Mouse (Mus musculus): ENCODE measurements around the gene Hdac7. TPM values are rescaled to one million over a fixed set of nuclear protein-coding genes. Genes with fewer than 3 reads are reported as not detected.

The Hdac7 gene
- polyA plus RNA-seq, 1 experiment from 2014 or later = 7.8 TPM

GRCm38 (mm10) chr15:97745331-97745730, 99.0 kb downstream of the Hdac7 start:
- H3K4me1 ChIP-seq (replicated peaks; ENCODE audit: control insufficient read depth, insufficient read depth, low read length) = no peaks in the 10 kb centered on the region
- no peaks in the 10 kb centered on the region for H3K9me3 ChIP-seq (ENCODE audit: control insufficient read depth)
- no peak overlapping the region for H3K4me2 ChIP-seq (replicated peaks; ENCODE audit: low read depth)
- ATAC-seq = no peak
- 59% methylated on average over 9 of the region's 10 CpGs for WGBS
- H3K36me3 ChIP-seq (ENCODE audit: control insufficient read depth, insufficient read depth) = no peaks in the 10 kb centered on the region
- no peak for TF ChIP-seq CTCF (IDR thresholded peaks at IDR 0.05; ENCODE audit: low read depth)
- H3K4me3 ChIP-seq (ENCODE audit: low read depth, low read length) = no peak overlapping the region
- H3K27ac ChIP-seq (ENCODE audit: low read depth, low read length) = no peak overlapping the region
- H3K27me3 ChIP-seq (replicated peaks; ENCODE audit: control insufficient read depth, insufficient read depth, low read length) = no peaks in the 10 kb centered on the region
- no peak overlapping the region for H3K9ac ChIP-seq (ENCODE audit: low read depth, low read length)

DNA sequence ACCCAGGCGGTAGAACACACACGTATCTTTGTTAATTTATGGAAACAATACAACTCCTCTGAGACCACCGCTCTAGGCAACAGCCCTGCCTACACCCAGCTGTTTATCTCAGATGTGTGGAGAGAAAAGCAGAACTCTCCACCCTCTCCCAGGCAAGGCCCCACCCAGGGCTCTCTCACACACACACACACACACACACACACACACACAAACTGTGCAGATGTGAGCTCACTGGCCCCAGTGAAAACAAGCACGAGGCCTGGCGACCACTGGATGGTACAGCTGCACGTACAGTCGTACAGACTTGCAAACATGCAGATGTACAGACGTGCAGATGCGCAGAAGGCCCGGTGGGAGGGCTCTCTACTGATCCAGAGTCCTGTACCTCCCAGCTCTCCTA, 99.4 kb downstream of the Hdac7 start:
- Histone ChIP-seq H3K4me1 (replicated peaks; ENCODE audit: control insufficient read depth, insufficient read depth, low read length) (no peaks in the 10 kb centered on the region), H3K4me2 (replicated peaks; ENCODE audit: low read depth) (no peak overlapping the region), H3K27ac (ENCODE audit: low read depth, low read length) (no peak overlapping the region), H3K4me3 (ENCODE audit: low read depth, low read length) (no peak overlapping the region), H3K9me3 (ENCODE audit: control insufficient read depth) (no peaks in the 10 kb centered on the region), H3K27me3 (replicated peaks; ENCODE audit: control insufficient read depth, insufficient read depth, low read length) (no peaks in the 10 kb centered on the region), H3K36me3 (ENCODE audit: control insufficient read depth, insufficient read depth) (no peaks in the 10 kb centered on the region), H3K9ac (ENCODE audit: low read depth, low read length) (no peak overlapping the region)
- TF ChIP-seq CTCF (IDR thresholded peaks at IDR 0.05; ENCODE audit: low read depth) = no peak
- WGBS = 56% methylated on average over 10 of the region's 10 CpGs
- no peak for ATAC-seq

DNA sequence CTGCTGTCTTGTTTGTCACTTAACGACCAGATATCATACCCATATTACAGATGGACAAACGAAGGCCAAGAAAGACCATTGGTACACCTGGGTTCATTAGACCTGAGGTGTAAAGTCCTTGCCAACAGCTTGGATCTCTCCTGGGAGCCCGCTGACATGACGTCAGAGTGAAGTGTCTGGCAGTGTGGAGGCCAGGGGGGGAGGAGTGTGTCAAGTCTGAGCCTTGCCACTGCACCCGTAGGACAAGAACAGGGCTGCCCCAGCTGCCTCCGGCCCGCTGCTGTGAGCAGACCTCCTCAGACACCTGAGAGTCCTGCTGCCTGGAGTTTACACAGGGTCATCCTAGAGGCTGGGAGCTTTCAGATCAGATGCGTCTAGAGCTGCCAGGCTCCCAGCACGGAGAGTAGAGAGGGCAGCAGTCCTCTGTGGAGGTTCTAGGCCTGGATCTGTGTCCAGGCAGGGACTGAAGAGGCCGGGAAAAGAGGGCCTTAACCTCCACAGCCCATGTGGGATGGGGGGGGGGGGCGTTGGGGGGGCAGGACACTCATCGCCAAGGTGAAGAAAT, 100.3 kb downstream of the Hdac7 start:
- TF ChIP-seq CTCF (IDR thresholded peaks at IDR 0.05; ENCODE audit: low read depth) = no peak
- Histone ChIP-seq H3K4me3 (ENCODE audit: low read depth, low read length) (no peak overlapping the region), H3K4me2 (replicated peaks; ENCODE audit: low read depth) (no peak overlapping the region), H3K9me3 (ENCODE audit: control insufficient read depth) (no peaks in the 10 kb centered on the region), H3K9ac (ENCODE audit: low read depth, low read length) (no peak overlapping the region), H3K4me1 (replicated peaks; ENCODE audit: control insufficient read depth, insufficient read depth, low read length) (no peaks in the 10 kb centered on the region), H3K27ac (ENCODE audit: low read depth, low read length) (no peak overlapping the region), H3K36me3 (ENCODE audit: control insufficient read depth, insufficient read depth) (no peaks in the 10 kb centered on the region), H3K27me3 (replicated peaks; ENCODE audit: control insufficient read depth, insufficient read depth, low read length) (no peaks in the 10 kb centered on the region)
- no peak for ATAC-seq
- 67% methylated on average over 12 of the region's 12 CpGs for WGBS

GRCm38 (mm10) chr15:97743210-97743609, 101.1 kb downstream of the Hdac7 start:
- ATAC-seq = no peak
- 76% methylated on average over 5 of the region's 5 CpGs for WGBS
- H3K36me3 ChIP-seq (ENCODE audit: control insufficient read depth, insufficient read depth) = no peaks in the 10 kb centered on the region
- H3K27me3 ChIP-seq (replicated peaks; ENCODE audit: control insufficient read depth, insufficient read depth, low read length) = no peaks in the 10 kb centered on the region
- no peaks in the 10 kb centered on the region for H3K4me1 ChIP-seq (replicated peaks; ENCODE audit: control insufficient read depth, insufficient read depth, low read length)
- no peaks in the 10 kb centered on the region for H3K9me3 ChIP-seq (ENCODE audit: control insufficient read depth)
- H3K4me2 ChIP-seq (replicated peaks; ENCODE audit: low read depth) = no peak overlapping the region
- no peak overlapping the region for H3K9ac ChIP-seq (ENCODE audit: low read depth, low read length)
- H3K27ac ChIP-seq (ENCODE audit: low read depth, low read length) = no peak overlapping the region
- TF ChIP-seq CTCF (IDR thresholded peaks at IDR 0.05; ENCODE audit: low read depth) = no peak
- H3K4me3 ChIP-seq (ENCODE audit: low read depth, low read length) = no peak overlapping the region

Other genes starting within 250 kb of the Hdac7 start
- 11.8 and 12.0 TPM in 2 replicates for gene Rpap3, start 138.7 kb downstream of the Hdac7 start, polyA plus RNA-seq (2015; fragmentation: Nextera tagmentation; extraction: Ambion mirVana)
- gene Endou, start 113.2 kb downstream of the Hdac7 start, polyA plus RNA-seq (2015; fragmentation: Nextera tagmentation; extraction: Ambion mirVana) = 0.40 and 0.42 TPM in 2 replicates
- gene Rapgef3, start 76.5 kb downstream of the Hdac7 start, polyA plus RNA-seq (2015; fragmentation: Nextera tagmentation; extraction: Ambion mirVana) = 2.7 and 3.5 TPM in 2 replicates
- gene Slc48a1, start 66.0 kb downstream of the Hdac7 start, polyA plus RNA-seq (2015; fragmentation: Nextera tagmentation; extraction: Ambion mirVana) = 23.1 and 24.3 TPM in 2 replicates
- 6.5 and 7.0 TPM in 2 replicates for gene Vdr, start 66.1 kb upstream of the Hdac7 start, polyA plus RNA-seq (2015; fragmentation: Nextera tagmentation; extraction: Ambion mirVana)
- gene Tmem106c, start 119.7 kb upstream of the Hdac7 start, polyA plus RNA-seq (2015; fragmentation: Nextera tagmentation; extraction: Ambion mirVana) = 33.3 and 36.7 TPM in 2 replicates
- gene Col2a1, start 160.2 kb upstream of the Hdac7 start, polyA plus RNA-seq (2015; fragmentation: Nextera tagmentation; extraction: Ambion mirVana) = 0.09 TPM in 1 of 2 replicates, not detected in the other
- gene Pfkm, start 248.1 kb upstream of the Hdac7 start, polyA plus RNA-seq (2015; fragmentation: Nextera tagmentation; extraction: Ambion mirVana) = 15.6 and 17.3 TPM in 2 replicates
- 7.3 and 8.6 TPM in 2 replicates for gene Senp1, start 249.2 kb upstream of the Hdac7 start, polyA plus RNA-seq (2015; fragmentation: Nextera tagmentation; extraction: Ambion mirVana)